Mouse (Mus musculus): ENCODE measurements around the gene Rasl11a.
"Not testable (repeated sequence)": the region's sequence is repeated elsewhere in the genome, so short reads cannot be mapped to it uniquely, and the experiment has no call there.

The Rasl11a gene

DNA sequence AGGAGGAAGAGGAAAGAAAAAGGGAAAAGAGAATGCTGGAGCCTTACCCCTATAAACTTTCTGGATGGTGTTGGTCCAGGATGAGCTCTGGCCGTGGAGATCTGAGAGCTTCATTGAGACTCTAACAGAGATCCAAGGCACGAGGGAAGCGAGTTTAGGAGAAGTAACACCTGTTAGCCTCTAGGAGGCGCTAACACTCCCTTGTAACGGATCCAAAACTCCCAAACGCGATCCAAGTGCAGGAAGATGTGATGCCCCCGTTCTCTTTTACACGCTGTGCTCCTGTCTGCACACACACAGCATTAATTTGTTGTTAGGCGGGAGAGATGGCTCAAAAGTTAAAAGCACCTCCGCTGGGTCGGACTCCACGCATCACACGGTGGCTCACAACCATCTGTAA, 46.3 kb downstream of the Rasl11a start:
- peak in 1 of 2 experiments; percentile 58 for DNase-seq (ENCODE audit: inconsistent age in 2 of 2, low spot score in 1 of 2)

- no peak for DNase-seq (ENCODE audit: inconsistent age in 2 of 2, low spot score in 1 of 2)
These were observed 48.0 kb downstream of the Rasl11a start for GRCm38 (mm10) chr5:146892904-146893303.

DNA sequence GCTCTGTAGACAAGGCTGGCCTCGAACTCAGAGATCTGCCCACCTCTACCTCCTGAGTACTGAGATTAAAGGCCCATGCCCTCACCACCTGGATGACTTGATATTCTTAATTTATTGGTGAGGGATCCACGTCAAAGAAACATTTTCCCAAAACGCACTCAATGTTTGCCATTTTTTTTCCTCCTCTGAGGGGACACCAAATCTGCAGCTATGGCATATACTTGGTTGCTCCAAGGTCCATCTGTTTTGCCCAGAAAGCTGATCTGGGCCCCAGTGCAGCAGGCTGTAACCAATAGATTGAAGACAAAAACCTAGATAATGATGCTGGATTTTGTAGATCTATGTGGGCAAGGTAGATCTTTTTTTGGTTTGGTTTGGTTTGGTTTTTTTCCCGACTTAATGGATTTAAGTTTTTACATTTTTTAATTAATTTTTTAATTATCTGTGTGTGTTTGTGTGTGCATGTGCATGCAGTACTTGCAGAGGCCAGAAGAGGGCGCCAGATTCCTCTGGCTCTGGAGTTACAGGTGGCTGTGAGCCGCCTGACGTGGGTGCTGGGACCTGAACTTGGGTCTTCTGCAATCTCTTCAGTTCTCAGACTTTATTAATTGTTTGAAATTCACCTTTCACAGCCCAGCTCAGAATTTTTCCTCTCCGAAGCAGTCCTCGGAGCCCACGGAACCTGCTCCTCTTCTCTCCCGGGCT, 48.8 kb downstream of the Rasl11a start:
- DNase-seq (ENCODE audit: inconsistent age in 2 of 2, low spot score in 1 of 2) = no peak

GRCm38 (mm10) chr5:146895667-146896066, 50.8 kb downstream of the Rasl11a start:
- not testable (repeated sequence) for DNase-seq (ENCODE audit: inconsistent age in 2 of 2, low spot score in 1 of 2)

DNA sequence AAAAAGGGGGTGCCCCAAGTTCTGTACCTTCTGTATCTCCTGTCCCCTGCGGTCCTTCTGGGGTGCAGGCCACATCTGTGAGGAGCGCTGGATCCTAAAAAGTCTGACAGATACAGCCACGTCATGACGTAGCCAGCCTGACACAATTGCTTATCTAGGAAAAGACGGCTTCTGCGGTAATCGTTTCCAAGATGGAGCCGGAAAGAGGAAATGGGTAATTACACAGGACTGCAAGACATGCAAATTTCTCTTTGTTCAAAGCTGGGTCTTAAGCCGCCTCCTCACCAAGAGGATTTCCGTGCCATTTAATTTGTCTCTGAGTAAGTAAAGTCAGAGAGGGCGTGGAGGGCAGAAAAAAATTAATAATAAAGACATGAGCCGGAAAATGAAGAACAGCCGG, 52.1 kb downstream of the Rasl11a start:
- no peak for DNase-seq (ENCODE audit: inconsistent age in 2 of 2, low spot score in 1 of 2)

Measured in adrenal gland, adult (tissue).